In the genomic region with DNA sequence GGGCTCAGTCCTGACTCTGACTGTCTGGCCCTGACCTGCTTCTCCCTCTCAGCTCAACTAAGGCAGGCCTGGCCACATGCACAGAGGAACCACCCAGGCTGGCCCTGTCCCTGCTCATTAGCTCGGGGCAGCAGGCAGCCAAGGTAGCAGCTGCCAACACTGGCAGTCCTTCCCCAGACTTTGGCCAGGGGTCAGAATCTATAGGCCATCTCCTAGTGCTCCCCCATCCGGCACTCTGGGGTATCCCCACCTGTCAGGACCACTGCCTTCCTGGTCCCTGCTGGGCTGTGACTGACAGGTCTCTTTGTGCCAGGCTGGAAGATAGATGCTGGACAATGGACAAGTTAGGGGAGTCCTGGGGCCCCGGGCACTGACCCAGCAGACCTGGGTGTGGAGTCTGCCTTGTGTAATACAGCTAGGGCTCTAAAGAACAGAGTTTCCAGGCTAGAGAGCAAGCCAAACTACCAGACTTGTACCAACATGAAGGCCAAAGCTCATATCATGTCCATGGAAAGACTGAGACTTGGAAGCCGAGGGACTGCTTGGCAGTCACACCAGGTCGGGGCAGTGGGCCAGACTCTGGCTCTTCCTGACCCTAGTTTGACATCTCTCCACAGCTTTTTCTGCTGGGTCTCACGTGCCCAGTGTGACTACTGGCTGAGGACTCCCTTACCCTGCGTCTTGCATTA, we compare ENCODE assay signal across 9 mouse cellular contexts. TPM values are rescaled to one million over a fixed set of nuclear protein-coding genes. Genes with fewer than 3 reads are reported as not detected.
DNase-seq lines count a peak whose midpoint lies in the region; ATAC-seq lines count a peak whose summit lies in the region.
"Had no signal": no experiment of that assay in that cellular context is flagged by ENCODE, and none has a peak within 500 bp of the region (broad histone marks: within the 10 kb centered on the region; RNA-seq: fewer than 3 reads in every experiment).

No protein-coding gene starts in this region.

- intact Hi-C loops in gastrocnemius, postnatal 14 days (cut with DNase I; ENCODE audit: low total_unique reads): no loop called here

- no peak overlapping the region for H3K4me2 ChIP-seq in midbrain, embryonic 16.5 days (ENCODE audit: low read length)
- no peak overlapping the region for H3K4me2 ChIP-seq in midbrain, embryonic 11.5 days

- no peaks in the 10 kb centered on the region for H3K9me3 ChIP-seq in midbrain, embryonic 16.5 days (replicated peaks; ENCODE audit: control insufficient read depth, low read length, poor library complexity, severe bottlenecking)
- H3K9me3 ChIP-seq in midbrain, embryonic 11.5 days (ENCODE audit: control insufficient read depth, low read length): no peaks in the 10 kb centered on the region

- peaks cover 12% of the 10 kb centered on the region for H3K4me1 ChIP-seq in midbrain, embryonic 16.5 days (ENCODE audit: control insufficient read depth, insufficient read depth, low read length)
- H3K4me1 ChIP-seq in midbrain, embryonic 11.5 days (ENCODE audit: control insufficient read depth, insufficient read depth, low read length): peaks cover 9% of the 10 kb centered on the region

- DNase-seq in midbrain, embryonic 11.5 days (ENCODE audit: low spot score, missing footprints): no peak
- peak; percentile 94 for DNase-seq in cerebellum, adult 11 months
- DNase-seq in gastrocnemius, postnatal 14 days: peak; percentile 44
- DNase-seq in lung, postnatal 25 days (ENCODE audit: low spot score): peak; percentile 8
- DNase-seq in layer of hippocampus, adult 9-11 months: no peak

- no peak overlapping the region for H3K4me3 ChIP-seq in midbrain, embryonic 16.5 days (ENCODE audit: low read depth, low read length)
- H3K4me3 ChIP-seq in midbrain, embryonic 11.5 days (ENCODE audit: low read depth, low read length): no peak overlapping the region

- no peaks in the 10 kb centered on the region for H3K27me3 ChIP-seq in midbrain, embryonic 16.5 days (ENCODE audit: control insufficient read depth, insufficient read depth, low read depth, low read length)
- no peaks in the 10 kb centered on the region for H3K27me3 ChIP-seq in midbrain, embryonic 11.5 days (ENCODE audit: control insufficient read depth, insufficient read depth, low read length)

- ATAC-seq in midbrain, embryonic 16.5 days: peak; percentile 33
- ATAC-seq in midbrain, embryonic 11.5 days (ENCODE audit: low FRiP score): no peak
- no peak for ATAC-seq in inflammation-experienced regulatory T-cells, adult 6 months

- no peaks in the 10 kb centered on the region for H3K36me3 ChIP-seq in midbrain, embryonic 16.5 days (ENCODE audit: control insufficient read depth, insufficient read depth, low read length)
- H3K36me3 ChIP-seq in midbrain, embryonic 11.5 days (ENCODE audit: control insufficient read depth, insufficient read depth, low read length): no peaks in the 10 kb centered on the region

- WGBS in midbrain, embryonic 16.5 days: 57% methylated on average over 7 of the region's 7 CpGs
- WGBS in midbrain, embryonic 11.5 days: 62% methylated on average over 7 of the region's 7 CpGs

- H3K27ac ChIP-seq in midbrain, embryonic 16.5 days (ENCODE audit: low read length): no peak overlapping the region
- no peak overlapping the region for H3K27ac ChIP-seq in midbrain, embryonic 11.5 days (ENCODE audit: low read depth, low read length)

- no peak overlapping the region for H3K9ac ChIP-seq in midbrain, embryonic 16.5 days (ENCODE audit: low read depth, low read length)
- no peak overlapping the region for H3K9ac ChIP-seq in midbrain, embryonic 11.5 days (ENCODE audit: low read length)

RNA-seq across cellular contexts. Expression of gene Ccdc33, which starts 25.9 kb away (rescaled TPM):
- polyA plus RNA-seq in midbrain, embryonic 16.5 days (2015; fragmentation: Nextera tagmentation; extraction: Ambion mirVana): 0.31 and 0.90 TPM in 2 replicates
- 0.41 and 0.90 TPM in 2 replicates for polyA plus RNA-seq in midbrain, embryonic 11.5 days (2014; fragmentation: Nextera tagmentation; extraction: Ambion mirVana)
- total RNA-seq in gastrocnemius, postnatal 14 days (2021): not detected
- not detected for polyA plus RNA-seq in inflammation-experienced regulatory T-cells, adult 6 months (2017; shearing (Covaris generic))
- total RNA-seq: gastrocnemius, postnatal 4 days had no signal
- polyA plus RNA-seq: stomach, embryonic 14.5 days had no signal

RNA-seq across cellular contexts. Expression of gene Stra6, which starts 29.1 kb away (rescaled TPM):
- polyA plus RNA-seq in midbrain, embryonic 16.5 days (2015; fragmentation: Nextera tagmentation; extraction: Ambion mirVana): 8.1 and 9.7 TPM in 2 replicates
- polyA plus RNA-seq in midbrain, embryonic 11.5 days (2014; fragmentation: Nextera tagmentation; extraction: Ambion mirVana): 7.3 and 9.7 TPM in 2 replicates
- total RNA-seq in gastrocnemius, postnatal 14 days (2021): under 1 TPM; 0.16 to 0.29 TPM
- 1 to 10 TPM in 2 of 3 experiments, not detected in 1; 4.0 to 5.3 TPM for polyA plus RNA-seq in inflammation-experienced regulatory T-cells, adult 6 months (2017; shearing (Covaris generic))

Comparison
In these comparisons a context has a peak if more than half of its experiments do, and no peak if none do; other contexts are left out.
1. DNase-seq: peak in cerebellum, adult 11 months (single experiment), gastrocnemius, postnatal 14 days (single experiment) and lung, postnatal 25 days (single experiment); none in midbrain, embryonic 11.5 days (single experiment) and layer of hippocampus, adult 9-11 months (single experiment).